Mouse (Mus musculus): ENCODE data around the gene Cd300c.
A peak's percentile ranks its signal among the peaks of the same experiment; 100 is the strongest.
"Not testable (repeated sequence)": the region's sequence is repeated elsewhere in the genome, so short reads cannot be mapped to it uniquely, and the experiment has no call there.

Cd300c gene

GRCm38 (mm10) chr11:114968752-114969207 is at the start of gene Cd300c:
Gene Cd300c, minus strand, starts transcription at chr11:114969157.
- DNase-seq (ENCODE audit: low read depth, low spot score): no peak

DNA sequence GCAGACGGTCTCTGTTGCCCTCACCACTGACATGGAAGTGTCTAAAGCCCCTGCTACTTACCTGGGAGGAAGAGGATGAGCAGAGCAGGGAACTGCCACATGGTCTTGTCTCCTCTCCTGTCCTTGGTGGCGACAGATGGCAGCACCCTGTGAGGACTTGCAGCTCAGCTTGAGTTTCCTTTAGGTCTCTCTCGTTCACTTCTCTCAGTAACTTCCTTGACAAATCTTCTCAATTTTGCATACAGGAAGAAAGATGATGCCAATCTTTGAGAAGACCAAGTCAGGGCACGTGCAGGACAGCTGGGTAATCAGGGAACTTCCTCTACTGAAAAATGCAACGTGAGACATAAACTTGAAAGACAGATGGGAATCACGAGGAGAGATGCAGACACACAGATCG is 47.1 kb upstream of the Cd300c start, which contains the start of gene Cd300ld2:
TSS of gene Cd300ld2 (minus strand) at position 101 of the 400 bp plus-strand sequence.
- DNase-seq (ENCODE audit: low read depth, low spot score): not testable (repeated sequence)

DNA sequence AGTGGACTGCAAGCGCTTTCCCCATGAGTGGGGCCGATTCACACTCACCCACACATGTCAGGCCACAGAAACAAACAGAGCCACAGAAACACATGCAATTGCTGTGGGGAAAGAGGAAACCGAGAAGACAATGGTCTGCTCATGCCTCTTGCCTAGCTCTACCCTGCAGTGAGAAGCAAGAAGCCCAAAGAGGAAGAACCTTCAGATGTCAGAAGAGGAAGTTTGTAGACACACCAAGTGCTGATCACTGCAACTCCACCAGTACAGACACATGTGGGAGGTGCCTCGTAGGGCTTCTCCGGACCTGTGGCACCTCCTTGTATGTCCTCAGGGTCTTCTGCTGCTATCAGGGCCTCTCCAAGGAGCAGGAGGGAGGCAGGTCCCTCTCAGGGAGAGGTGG is 35.1 kb upstream of the Cd300c start:
- DNase-seq (ENCODE audit: low read depth, low spot score): peak; percentile 70

DNA sequence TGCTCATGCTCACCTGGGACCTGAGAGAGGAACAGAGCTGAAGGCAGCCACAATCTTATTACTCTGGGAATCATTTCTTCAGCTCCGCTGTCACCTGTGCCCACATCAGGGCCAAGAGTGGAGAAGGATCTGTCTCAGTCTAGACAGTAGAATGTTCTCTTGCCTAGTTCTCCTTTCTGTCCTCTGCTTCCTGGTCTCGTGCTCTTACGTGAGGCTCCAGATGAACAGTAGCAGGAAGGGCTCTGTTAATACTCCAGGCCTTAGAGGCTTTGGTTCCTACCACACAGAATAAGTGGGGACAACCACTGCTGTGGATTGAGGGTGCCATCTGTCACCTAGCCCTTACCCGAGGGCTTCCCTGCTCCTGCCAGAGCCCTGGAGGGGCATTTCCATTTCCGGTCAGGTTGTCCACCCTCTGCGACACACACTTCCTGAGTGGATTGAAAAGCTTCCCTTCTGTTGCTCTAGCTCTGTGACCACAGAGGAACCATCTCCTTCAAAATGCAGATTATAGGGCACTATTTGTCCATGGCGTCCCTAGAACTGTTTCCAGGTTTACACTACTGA is 32.6 kb upstream of the Cd300c start, which contains the start of gene Cd300c2:
TSS of gene Cd300c2 (minus strand) at position 407 of the 567 bp plus-strand sequence.
- no peak for DNase-seq (ENCODE audit: low read depth, low spot score)

GRCm38 (mm10) chr11:114989793-114990192 is 20.8 kb upstream of the Cd300c start, which contains the start of gene Cd300ld:
Gene Cd300ld, minus strand, starts transcription at chr11:114989922.
- DNase-seq (ENCODE audit: low read depth, low spot score): no peak

DNA sequence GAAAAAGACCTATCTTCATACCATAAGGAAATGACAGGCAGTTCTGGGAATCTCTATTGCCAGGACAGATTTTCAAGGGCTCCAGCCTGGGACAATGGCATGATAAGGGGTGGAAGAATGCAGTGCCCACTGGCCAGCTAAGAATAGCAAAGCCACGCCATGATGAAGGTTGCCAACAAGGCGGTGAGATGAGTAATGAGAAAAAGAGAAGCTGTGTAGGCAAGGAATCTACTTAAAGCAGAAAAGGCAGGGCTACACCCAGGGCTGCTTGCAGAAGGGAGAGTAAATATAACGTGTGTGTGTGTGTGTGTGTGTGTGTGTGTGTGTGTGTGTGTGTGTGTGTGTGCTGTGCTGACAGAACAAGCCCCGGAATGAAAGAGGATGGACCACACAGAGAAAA is 12.9 kb upstream of the Cd300c start:
- DNase-seq (ENCODE audit: low read depth, low spot score): peak; percentile 71

DNA sequence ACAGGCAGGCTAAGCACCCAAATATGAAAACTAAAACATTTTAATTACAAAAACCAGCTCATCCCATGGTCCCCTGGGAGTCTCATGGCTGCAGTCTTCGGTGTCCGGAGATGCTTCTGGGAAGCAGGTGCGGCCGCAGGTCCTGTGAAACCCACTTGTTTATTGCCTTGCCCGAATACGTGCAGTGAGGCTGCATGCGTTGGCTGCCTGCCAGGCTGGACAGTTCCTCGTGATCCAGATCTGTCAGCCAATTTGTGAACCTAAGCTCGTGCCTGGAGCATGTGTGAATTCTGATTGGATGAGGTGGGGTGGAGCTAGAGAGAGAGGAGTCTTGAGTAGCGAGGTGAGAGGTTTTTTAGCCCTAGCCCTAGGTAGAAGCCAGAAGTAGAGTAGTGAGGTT is 3.8 kb upstream of the Cd300c start:
- DNase-seq (ENCODE audit: low read depth, low spot score): no peak

DNA sequence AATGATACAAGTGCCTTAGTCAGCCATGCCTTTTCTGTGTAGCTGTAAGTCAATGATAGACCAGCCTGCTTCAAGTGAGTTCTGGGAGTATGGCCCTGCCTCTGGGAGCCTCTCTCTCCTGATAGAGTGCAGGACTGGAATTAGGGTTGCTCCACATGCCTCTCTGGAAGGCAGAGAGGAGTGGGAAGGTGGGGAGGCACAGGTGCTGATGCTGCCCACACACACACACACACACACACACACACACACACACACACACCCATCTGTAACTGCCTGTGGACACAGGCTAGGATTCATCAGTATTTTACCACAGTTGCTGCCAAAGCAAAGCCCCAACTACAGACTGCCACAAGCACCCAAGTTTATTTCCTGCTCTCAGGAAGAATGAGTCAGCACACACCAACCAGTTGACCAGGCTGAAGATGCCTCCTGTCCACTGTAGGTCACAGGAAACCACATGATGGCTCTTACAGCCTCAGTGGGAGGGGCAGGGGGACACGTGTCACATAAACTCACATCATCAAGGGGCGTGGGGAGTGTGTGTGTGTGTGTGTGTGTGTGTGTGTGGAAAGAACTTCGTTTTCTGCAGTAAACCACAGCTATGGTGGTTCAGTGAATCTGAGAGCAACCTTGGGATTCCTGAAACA is 3.7 kb downstream of the Cd300c start:
- DNase-seq (ENCODE audit: low read depth, low spot score): no peak

- DNase-seq (ENCODE audit: low read depth, low spot score): peak; percentile 37
These were observed 8.6 kb downstream of the Cd300c start for GRCm38 (mm10) chr11:114960369-114960768.

DNA sequence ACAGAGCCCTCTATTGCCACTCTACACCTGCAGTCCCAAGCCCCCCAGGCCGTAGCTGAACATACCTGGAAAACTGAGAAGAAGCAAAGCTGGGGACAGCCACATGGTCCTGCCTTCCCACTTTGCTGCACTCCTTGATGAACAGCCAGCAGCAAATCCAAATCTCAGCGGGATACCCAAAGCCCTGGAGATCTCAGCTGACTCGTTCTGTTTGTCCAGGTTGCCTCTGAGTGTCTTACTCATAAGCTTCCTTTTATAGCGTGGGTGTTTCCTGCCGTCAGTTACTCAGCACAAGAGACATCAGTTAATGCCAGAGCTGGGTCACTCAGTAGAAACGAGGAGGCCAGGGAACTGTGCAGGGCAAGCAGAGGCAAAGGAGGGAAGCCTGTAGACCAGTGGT is 34.8 kb downstream of the Cd300c start, which contains the start of gene Cd300lb:
TSS of gene Cd300lb (minus strand) at position 243 of the 400 bp plus-strand sequence.
- DNase-seq (ENCODE audit: low read depth, low spot score): peak; percentile 10

DNA sequence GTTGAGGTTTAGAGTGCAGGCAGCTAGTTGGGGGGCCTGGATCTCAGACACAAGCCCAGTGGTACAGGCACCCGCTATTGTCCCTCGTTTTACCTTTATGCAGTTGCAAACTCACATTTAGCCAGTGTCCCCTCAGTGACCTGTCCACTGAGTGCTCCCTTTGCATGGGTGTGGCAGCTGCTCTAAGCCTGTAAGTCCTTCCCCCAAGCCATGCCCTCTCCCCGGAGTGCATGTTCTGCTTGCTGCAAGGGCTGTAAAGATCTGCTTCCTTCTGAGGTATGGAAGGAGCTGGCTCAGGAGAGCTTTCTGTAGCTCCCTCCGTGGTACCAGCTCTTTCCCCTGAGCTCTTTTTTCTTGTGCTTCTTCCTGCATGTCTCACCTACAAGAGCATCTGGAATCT is 35.4 kb downstream of the Cd300c start:
- no peak for DNase-seq (ENCODE audit: low read depth, low spot score)

DNA sequence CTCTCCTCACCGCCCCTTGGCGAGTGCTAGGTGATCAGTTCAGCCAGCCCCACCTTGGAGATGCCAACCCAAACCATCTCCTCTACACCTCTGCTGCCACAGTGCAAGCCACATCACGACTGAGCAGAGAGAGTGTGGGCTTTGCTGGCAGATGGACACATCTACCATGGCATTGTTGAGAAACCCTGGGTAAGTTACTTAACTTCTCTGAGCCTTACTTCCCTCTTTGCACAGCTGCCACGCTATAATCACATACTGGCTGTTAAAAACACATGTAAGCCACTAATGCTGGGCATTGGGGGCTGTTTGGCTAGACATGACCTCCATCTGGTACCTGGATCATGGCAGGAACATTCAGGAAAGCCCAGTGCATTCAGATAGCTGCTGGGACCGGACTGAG is 37.9 kb downstream of the Cd300c start:
- peak; percentile 48 for DNase-seq (ENCODE audit: low read depth, low spot score)

DNA sequence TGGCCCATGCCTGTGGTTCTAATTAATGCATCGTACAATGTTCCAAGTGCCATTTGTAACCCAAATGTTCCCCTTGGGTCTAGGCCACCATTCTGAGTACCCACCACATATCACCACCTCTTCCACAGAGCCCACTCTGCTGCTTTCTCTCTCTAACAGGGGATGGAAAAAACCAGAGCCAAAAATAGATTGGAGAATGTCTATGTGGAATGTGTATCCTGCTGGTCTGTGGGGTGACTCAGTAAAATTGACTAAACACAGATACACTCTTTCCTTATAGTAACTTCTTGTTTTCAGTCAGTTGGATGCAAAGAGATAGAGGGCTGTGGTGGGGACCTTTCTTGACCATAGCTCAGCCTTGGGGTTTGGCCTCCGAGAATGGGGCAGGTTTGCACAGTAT is 39.4 kb downstream of the Cd300c start:
- DNase-seq (ENCODE audit: low read depth, low spot score): no peak

DNA sequence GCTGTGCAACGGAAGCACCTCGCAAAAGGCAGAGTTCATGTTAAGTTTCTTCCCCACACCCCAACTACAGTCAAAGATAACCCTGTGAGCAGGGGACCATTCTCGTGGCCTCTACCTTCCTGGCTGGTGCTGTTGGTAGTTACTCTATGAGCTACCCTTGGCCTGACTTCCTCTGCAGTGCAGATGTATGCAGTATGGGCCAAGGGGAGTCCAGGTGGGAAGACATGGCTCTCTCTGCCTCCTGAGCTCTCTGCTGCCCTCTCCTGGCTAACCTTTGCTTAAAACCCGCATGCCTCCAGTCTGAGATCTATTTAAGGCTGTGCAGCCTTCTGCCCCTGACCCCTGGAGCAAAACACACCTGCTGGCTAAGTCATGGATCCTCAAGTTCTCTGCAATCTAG is 45.0 kb downstream of the Cd300c start:
- peak; percentile 67 for DNase-seq (ENCODE audit: low read depth, low spot score)

DNA sequence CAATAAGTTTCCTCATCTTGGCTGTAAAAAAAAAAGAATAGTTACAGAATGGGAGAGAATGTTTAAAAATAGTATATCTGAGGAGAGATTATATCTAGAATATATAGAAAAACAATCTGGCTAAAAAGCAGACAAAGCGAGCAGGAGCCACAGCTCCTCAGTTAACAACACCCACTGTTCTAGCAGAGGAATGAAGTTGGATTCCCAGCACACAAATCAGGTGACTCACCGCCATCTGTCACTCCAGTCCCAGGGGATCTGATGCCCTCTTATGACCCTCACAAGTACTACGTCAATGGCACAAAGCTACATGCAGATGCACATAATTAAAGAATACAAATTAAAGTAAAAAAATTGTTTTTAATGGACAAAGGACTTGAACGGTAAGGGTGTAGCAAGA is 46.5 kb downstream of the Cd300c start:
- no peak for DNase-seq (ENCODE audit: low read depth, low spot score)

DNA sequence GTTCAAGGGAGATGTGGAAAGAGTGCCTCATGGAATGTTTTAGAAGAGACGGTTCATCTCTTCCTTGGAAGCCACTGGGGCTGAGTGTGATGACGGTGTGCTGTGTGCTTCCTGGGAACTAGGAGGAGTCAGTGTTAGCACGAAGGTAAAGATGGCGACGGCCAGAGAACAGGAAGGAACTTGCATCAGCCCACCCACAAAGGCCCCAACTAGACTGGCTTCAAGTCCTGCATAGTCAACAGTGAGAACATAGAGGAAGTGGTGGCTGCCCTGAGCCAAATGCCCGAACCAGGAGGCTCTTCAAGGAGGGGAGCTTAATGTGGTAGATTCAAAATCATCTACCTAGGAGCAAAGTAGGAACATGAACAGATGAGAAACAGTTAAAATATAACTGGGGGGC is 51.8 kb downstream of the Cd300c start:
- no peak for DNase-seq (ENCODE audit: low read depth, low spot score)

DNA sequence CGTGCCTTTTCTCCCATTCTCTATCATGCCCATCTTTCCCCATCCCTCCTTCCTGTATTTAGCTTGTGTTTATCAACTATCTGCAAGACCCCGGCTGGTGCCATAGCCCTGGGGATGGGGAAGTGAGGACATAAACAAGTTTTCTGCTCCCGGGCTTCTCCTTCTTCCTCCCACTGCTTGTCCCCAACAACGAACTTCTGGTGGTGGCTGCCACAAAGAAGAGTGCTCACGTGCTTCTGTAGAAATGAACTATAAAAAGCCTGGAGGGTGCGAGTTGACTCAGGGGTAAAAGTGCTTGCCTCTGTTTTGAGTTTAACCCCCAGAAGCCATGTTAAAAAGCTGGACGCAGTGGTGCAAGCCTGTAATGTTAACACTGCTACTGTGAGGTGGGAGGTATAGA is 54.0 kb downstream of the Cd300c start:
- peak; percentile 39 for DNase-seq (ENCODE audit: low read depth, low spot score)

DNA sequence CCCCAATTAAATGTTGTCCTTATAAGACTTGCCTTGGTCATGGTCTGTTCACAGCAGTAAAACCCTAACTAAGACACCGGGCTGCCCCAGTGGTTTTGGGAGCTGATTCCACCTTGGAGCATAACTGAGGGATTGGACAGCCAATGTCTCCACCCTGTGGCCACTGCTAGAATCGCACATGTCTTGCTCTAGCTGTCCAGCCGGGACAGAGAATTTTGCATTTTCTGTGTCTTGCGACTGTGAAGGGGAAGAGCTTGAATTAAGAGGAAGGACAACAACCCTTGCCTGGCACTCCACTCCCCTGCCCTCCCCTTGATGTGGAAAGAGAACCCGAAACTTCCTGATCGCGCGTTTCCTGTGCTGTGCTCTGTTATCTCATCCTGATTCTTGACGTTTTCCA is 56.1 kb downstream of the Cd300c start:
- DNase-seq (ENCODE audit: low read depth, low spot score): peak; percentile 80

GRCm38 (mm10) chr11:114909538-114909937 is 59.4 kb downstream of the Cd300c start:
- DNase-seq (ENCODE audit: low read depth, low spot score): peak; percentile 38

- DNase-seq (ENCODE audit: low read depth, low spot score): no peak
These were observed 60.9 kb downstream of the Cd300c start for GRCm38 (mm10) chr11:114908086-114908485.

DNA sequence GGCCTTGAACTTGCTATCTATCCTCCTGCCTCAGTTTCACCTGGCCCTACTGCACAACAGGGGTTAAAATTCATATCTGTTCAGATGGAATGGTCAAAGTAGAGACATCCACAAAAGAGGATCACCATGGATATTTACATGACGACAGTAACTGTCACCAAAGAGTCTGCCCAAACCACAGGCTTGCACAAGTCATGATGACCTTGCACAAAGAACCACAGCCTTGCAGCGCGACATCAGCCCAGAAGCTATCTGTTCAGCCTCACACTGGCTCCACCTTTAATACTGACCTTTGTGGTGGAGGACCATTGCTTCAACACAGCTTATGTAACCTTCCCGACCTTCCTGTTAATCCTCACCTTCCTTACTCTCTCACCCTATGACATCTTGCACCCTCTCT is 61.4 kb downstream of the Cd300c start:
- DNase-seq (ENCODE audit: low read depth, low spot score): no peak
